Mouse (Mus musculus) monocyte, adult 59 days (primary cell): ENCODE measurements around the gene Piezo1. TPM values are rescaled to one million over a fixed set of nuclear protein-coding genes. Genes with fewer than 3 reads are reported as not detected.

Experiments used
- total RNA-seq, 2 experiments: library from RNA; stranded (reverse); gene quantifications; one replicate each; pipeline ENCODE4 v1.2.4; 2023

Gene Piezo1
- 100 to 1,000 TPM; 125 to 127 TPM for total RNA-seq

GRCm38 (mm10) chr8:122551265-122552051, at the start of gene Piezo1:
Gene Piezo1, minus strand, starts transcription at chr8:122551329.

GRCm38 (mm10) chr8:122576648-122577022, 25.5 kb upstream of the Piezo1 start, which contains the start of gene Aprt:
Gene Aprt, minus strand, starts transcription at chr8:122576909.

GRCm38 (mm10) chr8:122567361-122568108, 16.4 kb upstream of the Piezo1 start, which contains the start of gene Cdt1:
Gene Cdt1, plus strand, starts transcription at chr8:122568015.

GRCm38 (mm10) chr8:122475580-122476320, 75.4 kb downstream of the Piezo1 start, which contains the start of the genes Rnf166 and Ctu2:
Gene Rnf166, minus strand, starts transcription at chr8:122476064.
Gene Ctu2, plus strand, starts transcription at chr8:122476143.

GRCm38 (mm10) chr8:122460524-122461472, 90.3 kb downstream of the Piezo1 start, which contains the start of gene Snai3:
Gene Snai3, minus strand, starts transcription at chr8:122460733.

GRCm38 (mm10) chr8:122443262-122444006, 107.7 kb downstream of the Piezo1 start, which contains the start of gene Mvd:
Gene Mvd, minus strand, starts transcription at chr8:122443422.

GRCm38 (mm10) chr8:122432443-122433268, 118.5 kb downstream of the Piezo1 start, which contains the start of gene Cyba:
Gene Cyba, minus strand, starts transcription at chr8:122432930.

Other genes with a start within 250 kb of the Piezo1 start
- gene Trhr2, start 190.6 kb downstream of the Piezo1 start, total RNA-seq, result not detected
- 10 to 100 TPM; 73.0 to 84.4 TPM for gene Zc3h18, start 174.7 kb downstream of the Piezo1 start, total RNA-seq
- gene Il17c, start 129.3 kb downstream of the Piezo1 start, total RNA-seq, result under 1 TPM in 1 of 2 experiments, not detected in 1; 0.73 TPM
- gene Cyba, start 118.4 kb downstream of the Piezo1 start, total RNA-seq, result 100 to 1,000 TPM; 719 to 753 TPM
- gene Mvd, start 107.9 kb downstream of the Piezo1 start, total RNA-seq, result 10 to 100 TPM; 27.0 to 27.9 TPM
- not detected for gene Snai3, start 90.6 kb downstream of the Piezo1 start, total RNA-seq
- 10 to 100 TPM; 79.5 to 90.9 TPM for gene Rnf166, start 75.3 kb downstream of the Piezo1 start, total RNA-seq
- gene Ctu2, start 75.2 kb downstream of the Piezo1 start, total RNA-seq, result 10 to 100 TPM; 16.9 to 21.0 TPM
- 10 to 100 TPM; 23.8 to 29.1 TPM for gene Cdt1, start 16.7 kb upstream of the Piezo1 start, total RNA-seq
- gene Aprt, start 25.6 kb upstream of the Piezo1 start, total RNA-seq, result 100 to 1,000 TPM; 142 to 157 TPM
- gene Galns, start 60.1 kb upstream of the Piezo1 start, total RNA-seq, result 10 to 100 TPM; 30.8 to 32.1 TPM
- 10 to 100 TPM; 40.8 to 50.4 TPM for gene Trappc2l, start 60.3 kb upstream of the Piezo1 start, total RNA-seq
- under 1 TPM in 1 of 2 experiments, not detected in 1; 0.79 TPM for gene Pabpn1l, start 71.4 kb upstream of the Piezo1 start, total RNA-seq
- 100 to 1,000 TPM; 133 to 179 TPM for gene Cbfa2t3, start 147.8 kb upstream of the Piezo1 start, total RNA-seq
- gene Acsf3, start 224.2 kb upstream of the Piezo1 start, total RNA-seq, result 1 to 10 TPM; 9.7 to 9.9 TPM